Mouse (Mus musculus) ES-E14 (cell line): ENCODE data around the gene Dzip1. TPM values are rescaled to one million over a fixed set of nuclear protein-coding genes. Genes with fewer than 3 reads are reported as not detected.
A peak's percentile ranks its signal among the peaks of the same experiment; 100 is the strongest.

Experiments used
- DNase-seq: peaks from one replicate; pipeline ENCODE4 v3.0.0-alpha.2; 2013; ENCODE audit warnings: low read depth, low spot score
- H3K27ac ChIP-seq: 2 replicates; pipeline ENCODE4 v1.5.1; 2012; ENCODE audit warnings: low read depth, mild to moderate bottlenecking, low read length, moderate library complexity, mixed read lengths; ENCODE audit not compliant: poor library complexity, insufficient read depth, severe bottlenecking
- H3K36me3 ChIP-seq: 2 replicates; pipeline ENCODE4 v1.6.1; 2012; ENCODE audit warnings: mild to moderate bottlenecking, low read length, moderate library complexity, mixed read lengths; ENCODE audit not compliant: control insufficient read depth, poor library complexity, insufficient read depth, severe bottlenecking
- H3K4me1 ChIP-seq, 2 experiments: fragments of 150-350 bp in 1 of 2; sonication (generic) in 1 of 2; 2 replicates each; pipeline ENCODE4 v1.6.1; 2012; ENCODE audit warnings: low read length in 2 of 2, mild to moderate bottlenecking in 1 of 2, mixed read lengths in 1 of 2; ENCODE audit not compliant: control insufficient read depth in 2 of 2, insufficient read depth in 2 of 2, poor library complexity in 1 of 2
- H3K4me3 ChIP-seq, 2 experiments: fragments of 150-350 bp in 1 of 2; sonication (generic) in 1 of 2; 2 replicates each; pipeline ENCODE4 v1.5.1; 2012; ENCODE audit warnings: low read length in 2 of 2, low read depth in 1 of 2, mild to moderate bottlenecking in 1 of 2, mixed read lengths in 1 of 2; ENCODE audit not compliant: insufficient read depth in 1 of 2, poor library complexity in 1 of 2, severe bottlenecking in 1 of 2
- H3K9ac ChIP-seq: 2 replicates; pipeline ENCODE4 v1.6.1; 2012; ENCODE audit warnings: low read depth, mild to moderate bottlenecking, low read length, mixed read lengths; ENCODE audit not compliant: poor library complexity, insufficient read depth, severe bottlenecking
- H3K9me3 ChIP-seq: fragments of 150-350 bp; sonication (generic); 2 replicates; pipeline ENCODE4 v1.6.1; 2012; ENCODE audit warnings: low read depth, mild to moderate bottlenecking, low read length; ENCODE audit not compliant: control insufficient read depth, insufficient read depth
- CHD2 ChIP-seq: IDR thresholded peaks from 2 replicates; pipeline ENCODE4 v1.6.1; 2014; ENCODE audit warnings: mild to moderate bottlenecking, low read depth, low read length, inconsistent platforms
- HCFC1 ChIP-seq: IDR thresholded peaks from 2 replicates; pipeline ENCODE4 v1.6.1; 2012; ENCODE audit warnings: low read length, inconsistent platforms, borderline replicate concordance; ENCODE audit not compliant: insufficient read depth
- MAFK ChIP-seq: IDR thresholded peaks from 2 replicates; pipeline ENCODE4 v1.6.1; 2014; ENCODE audit warnings: mild to moderate bottlenecking, low read depth, low read length, inconsistent platforms; ENCODE audit not compliant: insufficient read depth
- ZC3H11A ChIP-seq: IDR thresholded peaks from 2 replicates; pipeline ENCODE4 v1.6.1; 2012; ENCODE audit warnings: low read depth, mild to moderate bottlenecking, inconsistent platforms, low read length, borderline replicate concordance
- ZNF384 ChIP-seq: IDR thresholded peaks from 2 replicates; pipeline ENCODE4 v1.6.1; 2012; ENCODE audit warnings: low read depth, low read length, inconsistent platforms
- in situ Hi-C, 2 experiments: fragments of 600-800 bp; cut with MboI; formaldehyde crosslinking; loops; one replicate each; pipeline ENCODE4 v1.15.1; 2025; ENCODE audit warnings: low sequenced_read_pairs in 2 of 2, inconsistent platforms in 1 of 2; ENCODE audit not compliant: unreplicated experiment in 2 of 2
- total RNA-seq: library from RNA; depleted of rRNA; stranded (reverse); fragments of 300-350 nt; gene quantifications from 2 replicates; pipeline ENCODE4 v1.2.3, GENCODE M21; 2012

Dzip1 gene
- total RNA-seq, 1 experiment = 6.8 TPM

DNA sequence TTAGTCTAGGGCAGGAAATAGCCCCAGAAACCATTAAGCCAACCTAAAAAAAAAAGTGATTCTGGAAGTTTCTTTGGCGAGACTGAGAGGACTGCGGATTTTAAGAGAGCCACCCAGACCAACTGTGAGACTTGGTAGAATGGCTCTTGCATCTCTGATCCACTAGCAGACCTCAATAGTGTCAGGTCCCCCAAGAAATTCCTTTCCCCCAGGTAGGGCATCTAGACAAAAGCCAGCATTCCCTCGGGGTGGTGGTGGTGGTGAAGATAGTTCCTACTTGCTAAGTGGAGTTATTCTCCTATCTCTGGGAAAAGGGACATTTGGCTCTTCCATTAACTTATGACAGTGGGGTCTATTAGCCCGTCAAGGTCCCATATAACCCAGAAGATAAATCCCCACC is 11.7 kb upstream of the Dzip1 start:
- H3K4me3 ChIP-seq = peak overlapping the region; percentile 45 to 84
- H3K27ac ChIP-seq = no peak overlapping the region

DNA sequence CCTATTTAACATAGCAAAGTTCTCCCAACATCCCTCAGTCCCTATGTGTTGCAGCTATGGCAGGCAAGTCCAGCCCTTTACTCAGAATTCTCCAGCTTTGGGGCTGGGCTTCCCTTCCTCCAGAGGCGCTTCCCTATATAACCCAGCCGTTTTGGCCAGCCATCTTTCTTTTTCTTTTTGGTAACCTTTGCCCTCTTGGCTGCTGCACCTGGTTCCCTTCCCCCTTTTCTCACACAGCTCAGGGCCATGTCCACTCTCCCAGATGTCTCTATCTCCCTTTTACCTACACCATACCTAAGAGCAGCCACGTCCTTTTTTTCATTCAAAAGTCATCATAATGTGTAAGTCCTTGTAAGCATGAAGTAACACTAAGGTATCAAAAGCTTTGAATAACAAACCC is 11.0 kb upstream of the Dzip1 start:
- H3K36me3 ChIP-seq = no peaks in the 10 kb centered on the region
- H3K4me1 ChIP-seq = peaks cover 0 to 2% of the 10 kb centered on the region in 2 experiments; a peak in 1 of 4 replicates
- H3K9ac ChIP-seq = no peak overlapping the region
- H3K4me3 ChIP-seq = no peak overlapping the region
- no peak for TF ChIP-seq MAFK
- TF ChIP-seq ZNF384 = no peak
- TF ChIP-seq HCFC1 = no peak
- no peak for TF ChIP-seq ZC3H11A
- TF ChIP-seq CHD2 = no peak
- no peaks in the 10 kb centered on the region for H3K9me3 ChIP-seq
- no peak for DNase-seq
- in situ Hi-C loops = no loop called here
- H3K27ac ChIP-seq = no peak overlapping the region

More for the DNA sequence above, 11.7 kb upstream of the Dzip1 start:
- H3K36me3 ChIP-seq = no peaks in the 10 kb centered on the region
- H3K9ac ChIP-seq = peak overlapping the region; percentile 45; the same call in 1 of the 2 replicates
- H3K9me3 ChIP-seq = no peaks in the 10 kb centered on the region
- H3K4me1 ChIP-seq = peaks cover 0 to 2% of the 10 kb centered on the region in 2 experiments; a peak in 1 of 4 replicates
- no peak for TF ChIP-seq ZC3H11A
- TF ChIP-seq MAFK = no peak
- TF ChIP-seq HCFC1 = no peak
- no peak for TF ChIP-seq ZNF384
- no peak for TF ChIP-seq CHD2
- no peak for DNase-seq
- in situ Hi-C loops = no loop called here

- no peak overlapping the region for H3K4me3 ChIP-seq
- no peak overlapping the region for H3K9ac ChIP-seq
- no peak overlapping the region for H3K27ac ChIP-seq
- no peak for DNase-seq
- H3K9me3 ChIP-seq = no peaks in the 10 kb centered on the region
- H3K36me3 ChIP-seq = no peaks in the 10 kb centered on the region
- H3K4me1 ChIP-seq = 0 out of 4 replicates have a peak, but pooled peaks cover 0 to 2% of the 10 kb centered on the region in 2 experiments
- no peak for TF ChIP-seq MAFK
- TF ChIP-seq CHD2 = no peak
- TF ChIP-seq ZC3H11A = no peak
- TF ChIP-seq ZNF384 = no peak
- TF ChIP-seq HCFC1 = no peak
- in situ Hi-C loops = no loop called here
Observed at GRCm38 (mm10) chr14:118934686-118935085, 9.4 kb upstream of the Dzip1 start.

DNA sequence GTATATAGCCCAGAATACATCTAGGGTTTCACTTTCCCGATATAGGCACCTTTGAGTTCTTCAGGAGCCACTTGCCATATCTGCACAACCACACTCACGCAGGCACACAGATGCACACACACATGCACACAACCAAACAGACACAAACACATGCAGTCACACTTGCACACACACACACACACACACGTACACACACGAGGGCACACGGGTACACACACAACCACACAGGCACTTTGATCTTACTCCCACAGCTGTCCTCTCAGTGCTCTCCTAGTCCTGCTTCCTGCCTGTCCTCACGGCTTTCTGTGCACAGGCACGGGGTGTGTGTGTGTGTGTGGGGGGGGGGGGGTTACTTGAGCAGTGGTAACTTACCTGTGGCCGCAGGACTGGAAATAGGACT is 7.7 kb upstream of the Dzip1 start:
- no peak overlapping the region for H3K4me3 ChIP-seq
- in situ Hi-C loops = no loop called here

DNA sequence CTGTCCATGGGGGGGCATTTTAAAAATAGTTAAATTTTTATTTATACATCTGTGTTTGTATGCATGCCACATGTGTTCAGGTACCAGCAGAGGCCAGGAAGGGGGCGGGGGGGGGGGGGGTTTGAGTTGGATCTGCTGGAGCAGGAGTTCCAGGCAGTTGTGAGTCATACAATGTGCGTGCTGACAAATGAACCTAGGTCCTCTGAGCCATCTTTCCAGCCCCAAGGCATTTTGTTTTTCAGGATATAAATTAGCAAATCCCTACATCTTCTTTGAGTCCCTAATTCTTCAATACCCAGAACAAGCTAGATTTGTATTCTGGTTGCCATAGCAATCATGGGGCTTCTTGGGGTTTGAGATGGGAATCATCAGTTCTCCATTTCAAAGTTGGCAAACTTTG is 5.9 kb upstream of the Dzip1 start:
- TF ChIP-seq MAFK (no peak), ZNF384 (no peak), HCFC1 (no peak), ZC3H11A (no peak), CHD2 (no peak)
- no peak overlapping the region for H3K9ac ChIP-seq
- H3K4me1 ChIP-seq = no peaks in the 10 kb centered on the region; a peak in 1 of 4 replicates
- no peak overlapping the region for H3K27ac ChIP-seq
- H3K36me3 ChIP-seq = no peaks in the 10 kb centered on the region
- no peak for DNase-seq
- no peak overlapping the region for H3K4me3 ChIP-seq
- in situ Hi-C loops = no loop called here
- H3K9me3 ChIP-seq = no peaks in the 10 kb centered on the region

More for the DNA sequence above, 7.7 kb upstream of the Dzip1 start:
- TF ChIP-seq ZNF384 = no peak
- no peak for TF ChIP-seq CHD2
- no peak for TF ChIP-seq HCFC1
- no peak for TF ChIP-seq MAFK
- no peak for TF ChIP-seq ZC3H11A
- 0 out of 4 replicates have a peak, but pooled peaks cover 0 to 2% of the 10 kb centered on the region in 2 experiments for H3K4me1 ChIP-seq
- no peak overlapping the region for H3K27ac ChIP-seq
- H3K9ac ChIP-seq = no peak overlapping the region
- H3K9me3 ChIP-seq = no peaks in the 10 kb centered on the region
- no peak for DNase-seq
- no peaks in the 10 kb centered on the region for H3K36me3 ChIP-seq
